29 mouse cellular contexts compared by ENCODE assay signal in the genomic region with DNA sequence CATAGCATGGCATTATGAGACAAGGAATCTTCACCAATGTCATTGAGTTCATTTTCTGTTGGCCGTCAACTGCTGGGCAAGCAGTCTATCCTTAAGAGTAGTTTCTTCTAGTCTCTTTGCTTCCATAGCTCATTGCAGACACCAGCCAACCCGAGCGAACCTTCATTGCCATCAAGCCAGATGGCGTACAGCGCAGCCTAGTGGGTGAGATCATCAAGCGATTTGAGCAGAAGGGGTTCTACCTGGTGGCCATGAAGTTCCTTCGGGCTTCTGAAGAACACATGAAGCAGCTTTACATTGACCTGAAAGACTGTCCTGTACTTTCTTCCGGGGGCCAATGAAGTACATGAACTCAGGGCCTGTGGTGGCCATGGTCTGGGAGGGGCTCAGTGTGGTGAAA.
"Had no signal": no experiment of that assay in that cellular context is flagged by ENCODE, and none has a peak within 500 bp of the region (broad histone marks: within the 10 kb centered on the region; RNA-seq: fewer than 3 reads in every experiment).

No protein-coding gene starts in this region.

- H3K27me3 ChIP-seq: limb, embryonic 12.5 days; limb, embryonic 13.5 days; limb, embryonic 15.5 days; liver, embryonic 12.5 days; liver, embryonic 13.5 days; liver, embryonic 15.5 days; lung, embryonic 15.5 days; megakaryocyte, embryonic 14.5 days; midbrain, embryonic 12.5 days; midbrain, embryonic 13.5 days; midbrain, embryonic 15.5 days had no signal

- H3K4me3 ChIP-seq: left cerebral cortex, adult 2 months; limb, embryonic 10.5 days; limb, embryonic 12.5 days; limb, embryonic 13.5 days; limb, embryonic 15.5 days; liver, embryonic 12.5 days; liver, embryonic 13.5 days; liver, embryonic 15.5 days; lung, embryonic 15.5 days; megakaryocyte, embryonic 14.5 days; midbrain, embryonic 10.5 days; midbrain, embryonic 12.5 days; midbrain, embryonic 13.5 days; midbrain, embryonic 15.5 days; myocyte had no signal

- H3K4me2 ChIP-seq: limb, embryonic 12.5 days; limb, embryonic 13.5 days; limb, embryonic 15.5 days; liver, embryonic 11.5 days; liver, embryonic 12.5 days; liver, embryonic 13.5 days; liver, embryonic 15.5 days; lung, embryonic 14.5 days; lung, embryonic 15.5 days; midbrain, embryonic 11.5 days; midbrain, embryonic 12.5 days; midbrain, embryonic 13.5 days; midbrain, embryonic 15.5 days had no signal

- H3K4me1 ChIP-seq: limb, embryonic 10.5 days; limb, embryonic 12.5 days; limb, embryonic 15.5 days; liver, embryonic 12.5 days; liver, embryonic 13.5 days; liver, embryonic 15.5 days; midbrain, embryonic 10.5 days; midbrain, embryonic 13.5 days; midbrain, embryonic 15.5 days had no signal

- H3K36me3 ChIP-seq: limb, embryonic 10.5 days; limb, embryonic 12.5 days; limb, embryonic 13.5 days; limb, embryonic 15.5 days; liver, embryonic 12.5 days; liver, embryonic 13.5 days; liver, embryonic 15.5 days; lung, embryonic 15.5 days; midbrain, embryonic 10.5 days; midbrain, embryonic 12.5 days; midbrain, embryonic 13.5 days; midbrain, embryonic 15.5 days had no signal

- DNase-seq: left cerebral cortex, postnatal 4 days; liver; liver, embryonic 13.5 days; liver, postnatal 0 days; lung, adult 18-20 months; lung, adult 2 months; lung, embryonic 14.5 days; lung, postnatal 10 days; lung, postnatal 14 days; lung, postnatal 36 days; midbrain, embryonic 14.5 days had no signal

- H3K27ac ChIP-seq: left cerebral cortex, adult 2 months; limb, embryonic 10.5 days; limb, embryonic 12.5 days; limb, embryonic 13.5 days; limb, embryonic 15.5 days; liver, embryonic 12.5 days; liver, embryonic 13.5 days; liver, embryonic 14.5 days; liver, embryonic 15.5 days; lung, embryonic 15.5 days; macrophage; midbrain, embryonic 10.5 days; midbrain, embryonic 12.5 days; midbrain, embryonic 13.5 days; midbrain, embryonic 15.5 days had no signal

- H3K9me3 ChIP-seq: limb, embryonic 10.5 days; limb, embryonic 12.5 days; limb, embryonic 13.5 days; limb, embryonic 15.5 days; liver, embryonic 12.5 days; liver, embryonic 13.5 days; liver, embryonic 15.5 days; lung, embryonic 15.5 days; megakaryocyte, embryonic 14.5 days; midbrain, embryonic 10.5 days; midbrain, embryonic 12.5 days; midbrain, embryonic 13.5 days; midbrain, embryonic 15.5 days had no signal

- H3K9ac ChIP-seq: limb, embryonic 12.5 days; limb, embryonic 13.5 days; limb, embryonic 15.5 days; liver, embryonic 12.5 days; liver, embryonic 13.5 days; liver, embryonic 14.5 days; liver, embryonic 15.5 days; liver, postnatal 0 days; lung, embryonic 14.5 days; lung, embryonic 15.5 days; midbrain, embryonic 12.5 days; midbrain, embryonic 13.5 days; midbrain, embryonic 15.5 days had no signal
